Mouse (Mus musculus) megakaryocyte-erythroid progenitor cell, adult 5 weeks (primary cell): Measurements from ENCODE around the gene Pla2g4e. TPM values are rescaled to one million over a fixed set of nuclear protein-coding genes. Genes with fewer than 3 reads are reported as not detected.

ENCODE experiments used
- polyA plus RNA-seq: library from polyadenylated mRNA; stranded (reverse); fragments of >175 nt; gene quantifications from 2 replicates; pipeline ENCODE4 v1.2.3, GENCODE M21; 2012

Pla2g4e gene
- polyA plus RNA-seq: not detected in 2 replicates

DNA sequence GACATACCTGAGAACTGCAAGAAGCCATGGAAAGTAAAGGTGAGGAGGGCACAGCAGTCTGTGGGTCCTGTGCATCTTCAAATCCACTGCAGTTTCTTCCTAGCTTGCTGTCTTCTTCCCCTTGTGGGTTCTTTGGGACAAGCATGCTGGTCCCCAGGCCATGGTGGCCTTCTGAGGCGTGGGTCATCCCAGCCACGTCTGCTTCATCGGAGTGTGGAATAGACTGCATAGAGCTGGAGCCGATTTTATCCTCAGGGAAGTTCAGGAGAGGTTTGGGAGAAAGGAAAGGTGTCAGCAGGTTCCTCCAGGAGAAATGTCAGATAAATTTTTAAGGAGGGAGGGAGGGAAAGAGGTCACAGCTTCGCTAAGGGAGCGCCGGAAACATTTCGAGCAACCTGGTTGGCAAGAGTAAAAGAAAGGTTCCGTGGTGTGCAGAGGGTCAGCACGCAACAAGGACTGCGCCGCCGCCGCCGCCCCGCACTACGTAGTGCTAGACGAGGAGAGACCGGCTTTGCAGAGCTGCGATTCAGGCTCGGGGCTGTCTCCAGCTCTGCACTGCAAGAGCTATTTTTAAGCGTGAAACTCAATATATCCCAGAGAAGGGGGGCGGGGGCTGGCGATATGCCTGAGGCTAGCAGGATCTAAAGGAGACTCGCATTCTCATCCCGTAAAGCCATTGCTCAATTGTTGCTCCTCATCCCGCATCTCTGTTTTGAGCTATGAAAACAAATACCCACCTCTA lies at the start of gene Pla2g4e:
Pla2g4e (minus strand) TSS at position 657 of the 742 bp plus-strand sequence.

GRCm38 (mm10) chr2:120288995-120289394 lies 43.9 kb upstream of the Pla2g4e start, which contains the start of gene Pla2g4d:
Gene Pla2g4d (minus strand): TSS chr2:120289197.

DNA sequence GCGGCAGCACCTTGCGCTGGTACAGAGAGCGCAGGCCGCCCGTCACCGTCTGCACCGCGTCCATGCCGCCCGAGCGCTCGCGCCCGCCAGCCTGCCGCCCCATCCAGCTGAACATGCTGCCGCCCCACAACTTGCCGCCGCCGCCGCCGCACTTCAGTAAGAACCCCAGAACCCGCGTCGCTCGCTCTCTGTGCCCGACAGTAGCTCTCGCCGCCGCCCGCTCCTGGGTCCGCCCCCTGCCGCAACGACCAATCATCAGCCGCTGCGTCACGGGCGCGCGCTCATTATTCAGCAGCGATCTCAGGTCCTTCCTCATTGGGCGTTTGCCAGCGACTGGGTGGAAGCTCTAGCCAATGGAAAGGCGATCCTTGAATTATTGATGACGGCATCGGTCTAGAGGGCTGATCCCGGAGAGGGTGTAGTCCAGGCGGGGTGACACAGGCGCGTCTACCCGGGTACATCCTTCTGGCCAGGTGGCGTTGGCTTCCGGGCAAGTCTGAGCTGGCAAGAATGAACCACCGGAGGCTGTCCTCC lies 90.7 kb downstream of the Pla2g4e start, which contains the start of gene Ehd4:
Ehd4 (minus strand) TSS at position 246 of the 534 bp plus-strand sequence.

Other genes with a start within 250 kb of the Pla2g4e start
- 8.5 and 8.8 TPM in 2 replicates for gene Jmjd7, start 217.9 kb downstream of the Pla2g4e start, polyA plus RNA-seq
- gene Gm28042, start 217.8 kb downstream of the Pla2g4e start, polyA plus RNA-seq: 1.3 and 1.4 TPM in 2 replicates
- gene Pla2g4b, start 211.9 kb downstream of the Pla2g4e start, polyA plus RNA-seq: 8.6 and 8.7 TPM in 2 replicates
- 73.5 and 93.0 TPM in 2 replicates for gene Ehd4, start 90.7 kb downstream of the Pla2g4e start, polyA plus RNA-seq
- gene Pla2g4d, start 43.9 kb upstream of the Pla2g4e start, polyA plus RNA-seq: not detected in 2 replicates
- 0.02 and 0.04 TPM in 2 replicates for gene Pla2g4f, start 68.8 kb upstream of the Pla2g4e start, polyA plus RNA-seq
- gene Vps39, start 107.8 kb upstream of the Pla2g4e start, polyA plus RNA-seq: 14.9 and 15.8 TPM in 2 replicates
- 2.9 and 4.1 TPM in 2 replicates for gene Ganc, start 158.6 kb upstream of the Pla2g4e start, polyA plus RNA-seq
- 2.0 TPM in 2 replicates for gene Tmem87a, start 158.8 kb upstream of the Pla2g4e start, polyA plus RNA-seq
- gene Capn3, start 210.7 kb upstream of the Pla2g4e start, polyA plus RNA-seq: 0.29 and 0.46 TPM in 2 replicates